Mouse (Mus musculus) forebrain, embryonic 12.5 days (tissue): ENCODE data around the gene Nde1. TPM values are rescaled to one million over a fixed set of nuclear protein-coding genes. Genes with fewer than 3 reads are reported as not detected.

Source experiments
- microRNA counts: library from miRNA; unstranded; fragments of <30 nt; microRNA quantifications from one replicate; lab custom pipeline; 2017
- microRNA-seq: library from miRNA; unstranded; fragments of <30 nt; microRNA quantifications from one replicate; pipeline ENCODE4, GENCODE M21; 2017
- polyA plus RNA-seq: library from polyadenylated mRNA; unstranded; fragments of >200 nt; fragmentation: Nextera tagmentation; extraction: Ambion mirVana; gene quantifications from 2 replicates; pipeline ENCODE4 v1.2.1, GENCODE M21; 2016

The Nde1 gene
- polyA plus RNA-seq, 1 experiment from 2014 or later: 161 TPM

MicroRNA genes within 50 kb of the gene (microRNA counts, 519-probe panel; counts per million panel counts)
- microRNA mmu-miR-484 (lab: Ali Mortazavi, UCI): 3,498 counts per million, percentile 33 among the panel's probes with 10 or more counts

Small RNA genes lying within 50 kb of the gene (microRNA-seq; reads per million reads assigned to microRNA genes)
- gene Gm27671 (not detected), gene Mir484 (3,654 reads per million, percentile 87 among the genes with 10 or more reads in this experiment)

Other genes starting within 250 kb of the Nde1 start
- gene 2900011O08Rik, start 176.7 kb upstream of the Nde1 start, polyA plus RNA-seq: 40.9 and 45.5 TPM in 2 replicates
- gene Ifitm7, start 176.4 kb upstream of the Nde1 start, polyA plus RNA-seq: 0.88 and 1.5 TPM in 2 replicates
- 15.3 and 15.5 TPM in 2 replicates for gene Marf1, start 76 bp downstream of the Nde1 start, polyA plus RNA-seq
- gene Myh11, start 128.1 kb downstream of the Nde1 start, polyA plus RNA-seq: 0.15 and 0.43 TPM in 2 replicates
- 176 and 177 TPM in 2 replicates for gene Fopnl, start 154.1 kb downstream of the Nde1 start, polyA plus RNA-seq
- gene Abcc1, start 198.3 kb downstream of the Nde1 start, polyA plus RNA-seq: 8.2 and 10.3 TPM in 2 replicates